Mouse (Mus musculus): Measurements from ENCODE around the gene 9530053A07Rik.

9530053A07Rik gene

GRCm38 (mm10) chr7:28169489-28170422 lies 40.5 kb downstream of the 9530053A07Rik start, which contains the start of gene Fbl:
Fbl (plus strand) TSS chr7:28169710.
- in situ Hi-C loops (cut with MboI, MseI), result loop anchor here (5.0 to 10.0 kb wide), 2 partner anchors 215 to 807 kb away; partner anchors contain the start of gene Zfp36

- in situ Hi-C loops (cut with MboI, MseI), result loop anchor here (10.0 kb wide), 1 partner anchor 209 kb away; the partner anchor contains the start of gene Zfp36
Measured at GRCm38 (mm10) chr7:28175358-28175757, 46.1 kb downstream of the 9530053A07Rik start.

GRCm38 (mm10) chr7:28179228-28179627 lies 50.0 kb downstream of the 9530053A07Rik start, which contains the start of gene Dyrk1b:
Dyrk1b (plus strand) TSS chr7:28179469.
- in situ Hi-C loops (cut with MboI, MseI), result loop anchor here (10.0 kb wide), 1 partner anchor 206 kb away; the partner anchor contains the start of gene Zfp36

GRCm38 (mm10) chr7:28179741-28180377 lies 50.6 kb downstream of the 9530053A07Rik start:
- in situ Hi-C loops (cut with MboI, MseI), result loop anchor here (10.0 kb wide), 1 partner anchor 205 kb away; the partner anchor contains the start of gene Zfp36

- in situ Hi-C loops (cut with MboI, MseI), result no loop called here
Measured at GRCm38 (mm10) chr7:28180890-28181289, 51.6 kb downstream of the 9530053A07Rik start.

- in situ Hi-C loops (cut with MboI, MseI), result no loop called here
Measured at GRCm38 (mm10) chr7:28181376-28181775, 52.1 kb downstream of the 9530053A07Rik start.

GRCm38 (mm10) chr7:28182320-28182719 lies 53.1 kb downstream of the 9530053A07Rik start:
- in situ Hi-C loops (cut with MboI, MseI), result no loop called here

- in situ Hi-C loops (cut with MboI, MseI), result no loop called here
Measured at GRCm38 (mm10) chr7:28185884-28186283, 56.6 kb downstream of the 9530053A07Rik start.

- in situ Hi-C loops (cut with MboI, MseI), result no loop called here
Measured at GRCm38 (mm10) chr7:28186631-28187030, 57.4 kb downstream of the 9530053A07Rik start.

GRCm38 (mm10) chr7:28191489-28191888 lies 62.2 kb downstream of the 9530053A07Rik start:
- in situ Hi-C loops (cut with MboI, MseI), result no loop called here

- in situ Hi-C loops (cut with MboI, MseI), result no loop called here
Measured at GRCm38 (mm10) chr7:28191903-28192302, 62.6 kb downstream of the 9530053A07Rik start.

- in situ Hi-C loops (cut with MboI, MseI), result no loop called here
Measured at GRCm38 (mm10) chr7:28195414-28196098, 66.3 kb downstream of the 9530053A07Rik start.

- in situ Hi-C loops (cut with MboI, MseI), result no loop called here
Measured at GRCm38 (mm10) chr7:28196528-28196927, 67.3 kb downstream of the 9530053A07Rik start.

- in situ Hi-C loops (cut with MboI, MseI), result no loop called here
Measured at GRCm38 (mm10) chr7:28199054-28199453, 69.8 kb downstream of the 9530053A07Rik start.

- in situ Hi-C loops (cut with MboI, MseI), result no loop called here
Measured at GRCm38 (mm10) chr7:28203207-28204108, 74.2 kb downstream of the 9530053A07Rik start.

GRCm38 (mm10) chr7:28206044-28206600 lies 76.9 kb downstream of the 9530053A07Rik start:
- in situ Hi-C loops (cut with MboI, MseI), result loop anchor here (5.0 kb wide), 1 partner anchor 86 kb away; the partner anchor contains the start of gene Selenov

- in situ Hi-C loops (cut with MboI, MseI), result loop anchor here (5.0 kb wide), 1 partner anchor 84 kb away; the partner anchor contains the start of gene Selenov
Measured at GRCm38 (mm10) chr7:28208396-28208987, 79.2 kb downstream of the 9530053A07Rik start.

GRCm38 (mm10) chr7:28208988-28209508 lies 79.8 kb downstream of the 9530053A07Rik start:
- in situ Hi-C loops (cut with MboI, MseI), result loop anchor here (5.0 kb wide), 1 partner anchor 83 kb away; the partner anchor contains the start of gene Selenov

GRCm38 (mm10) chr7:28210731-28211130 lies 81.5 kb downstream of the 9530053A07Rik start:
- in situ Hi-C loops (cut with MboI, MseI), result no loop called here

All from regulatory T cell (primary cell).